Mouse (Mus musculus) mesoderm, embryonic 11.5 days (tissue): ENCODE measurements around the gene Trim7.
"Not testable (repeated sequence)": the region's sequence is repeated elsewhere in the genome, so short reads cannot be mapped to it uniquely, and the experiment has no call there.

ENCODE experiments used
- DNase-seq: peaks from one replicate; pipeline ENCODE4 v3.0.0-alpha.2; 2012; ENCODE audit warnings: low read depth, low spot score

The Trim7 gene

DNA sequence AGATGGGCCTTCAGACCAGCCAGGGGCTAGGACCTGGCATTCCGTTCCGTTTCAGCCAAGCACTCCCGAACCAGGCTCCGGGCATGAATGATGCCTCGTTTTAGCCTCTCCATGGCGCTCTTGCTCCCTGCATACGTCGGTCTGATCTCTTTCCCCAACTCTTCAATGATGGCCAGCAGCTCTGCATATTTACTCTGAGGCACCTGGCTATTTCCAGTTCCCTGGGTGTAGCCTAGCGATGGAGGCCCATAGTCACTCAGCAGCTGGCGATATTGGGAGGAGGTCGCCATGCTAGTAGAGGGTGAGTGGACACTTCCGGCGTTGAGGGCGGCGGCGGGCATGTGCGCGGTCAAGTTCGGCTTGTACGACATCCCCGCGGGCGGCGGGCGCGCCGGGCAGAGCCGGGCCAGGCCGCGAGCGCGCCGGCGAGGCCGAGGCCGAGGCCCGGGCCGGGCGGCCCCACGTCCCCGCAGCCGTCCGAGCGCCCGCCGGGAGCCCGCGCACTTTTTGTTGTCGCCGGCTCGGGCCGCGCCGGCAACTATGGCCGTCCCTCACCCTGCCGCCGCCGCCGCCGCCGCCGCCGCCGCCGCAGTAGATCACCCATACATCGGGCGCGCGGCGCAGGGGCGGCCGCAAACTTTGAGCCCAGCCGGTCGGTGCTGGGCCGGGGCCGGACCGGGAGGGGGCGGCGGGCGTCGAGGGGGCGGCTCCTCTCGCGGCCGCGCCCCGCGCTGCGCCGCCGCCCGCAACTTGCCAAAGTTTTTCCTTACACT, at the start of gene Trim7, which contains the start of gene Gm12184:
Gene Trim7, plus strand, starts transcription at position 162 of the 773 bp plus-strand sequence.
Gene Gm12184, minus strand, starts transcription at position 677 of the 773 bp plus-strand sequence.
- not testable (repeated sequence) for DNase-seq

DNA sequence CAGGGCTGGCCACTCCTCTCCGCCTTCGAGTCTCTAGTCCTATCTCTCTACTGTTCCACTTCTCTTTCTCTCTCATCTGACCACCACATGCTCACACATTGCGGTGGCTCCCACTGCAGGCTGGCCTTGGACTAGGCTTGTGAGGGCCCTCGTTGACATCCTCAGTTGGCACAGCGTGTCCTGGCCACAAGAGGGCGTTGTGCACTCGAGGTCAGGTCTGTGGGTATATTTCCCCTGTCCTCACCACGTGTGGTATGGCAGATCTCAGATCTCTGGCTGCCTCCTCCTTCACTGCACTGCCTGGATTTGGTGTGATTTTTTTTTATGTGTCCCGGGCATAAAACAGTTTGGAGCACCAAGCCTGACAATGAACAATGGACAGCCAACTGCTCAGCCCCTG, 49.3 kb upstream of the Trim7 start:
- no peak for DNase-seq

DNA sequence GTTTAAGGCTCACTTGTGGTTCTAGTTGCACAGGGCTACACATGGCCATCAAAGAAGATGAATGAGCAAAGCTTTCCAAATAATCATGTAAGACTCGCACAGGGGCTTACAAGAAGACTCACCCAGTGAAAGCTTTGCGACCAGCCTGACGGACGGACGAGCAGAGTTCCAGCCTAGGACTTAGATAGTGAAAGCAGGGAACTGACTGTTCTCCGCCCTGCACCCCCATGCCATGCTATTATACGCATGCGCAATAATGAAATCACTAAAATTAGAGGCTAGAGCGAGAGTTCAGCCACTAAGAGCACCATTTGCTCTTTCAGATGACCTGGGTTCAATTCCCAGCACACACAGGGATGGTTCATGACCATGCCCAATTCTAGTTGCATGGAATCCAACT, 48.6 kb upstream of the Trim7 start:
- DNase-seq = no peak

DNA sequence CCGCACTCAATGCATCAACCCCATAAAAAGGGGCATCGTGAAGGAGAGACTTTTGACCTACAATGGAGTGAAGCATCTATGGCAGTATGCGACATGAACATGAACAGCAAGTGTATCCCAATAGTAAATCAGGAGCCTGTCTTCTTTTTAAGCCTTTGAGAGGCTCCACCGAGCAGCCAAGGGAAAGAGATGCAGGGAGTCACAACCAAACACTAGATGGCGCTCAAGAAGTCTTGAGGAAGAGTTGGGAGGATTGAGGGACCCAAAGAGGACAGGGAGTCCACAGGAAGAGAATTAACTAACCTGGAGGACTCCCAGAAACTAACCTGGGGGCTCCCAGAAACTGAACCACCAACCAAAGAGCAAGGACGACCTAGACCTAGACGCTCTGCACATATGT, 46.5 kb upstream of the Trim7 start:
- no peak for DNase-seq

DNA sequence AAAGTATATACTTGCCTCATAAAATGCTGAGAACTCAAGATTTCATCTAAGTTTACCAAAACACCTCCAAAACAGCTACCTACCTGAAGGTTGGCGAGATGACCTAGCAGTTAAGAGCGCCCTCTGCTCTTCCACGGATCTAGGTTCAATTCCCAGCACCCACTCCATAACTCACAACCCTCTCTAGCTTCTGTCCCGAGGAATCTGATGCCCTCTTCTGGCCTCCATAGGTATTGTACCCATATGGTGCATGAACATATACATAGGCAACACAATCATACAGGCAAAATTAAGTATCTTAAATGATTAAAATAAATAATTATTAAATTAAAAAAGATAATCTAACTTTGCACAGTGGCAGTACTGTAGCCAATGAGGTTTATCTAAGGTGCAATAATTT, 43.7 kb upstream of the Trim7 start:
- no peak for DNase-seq

DNA sequence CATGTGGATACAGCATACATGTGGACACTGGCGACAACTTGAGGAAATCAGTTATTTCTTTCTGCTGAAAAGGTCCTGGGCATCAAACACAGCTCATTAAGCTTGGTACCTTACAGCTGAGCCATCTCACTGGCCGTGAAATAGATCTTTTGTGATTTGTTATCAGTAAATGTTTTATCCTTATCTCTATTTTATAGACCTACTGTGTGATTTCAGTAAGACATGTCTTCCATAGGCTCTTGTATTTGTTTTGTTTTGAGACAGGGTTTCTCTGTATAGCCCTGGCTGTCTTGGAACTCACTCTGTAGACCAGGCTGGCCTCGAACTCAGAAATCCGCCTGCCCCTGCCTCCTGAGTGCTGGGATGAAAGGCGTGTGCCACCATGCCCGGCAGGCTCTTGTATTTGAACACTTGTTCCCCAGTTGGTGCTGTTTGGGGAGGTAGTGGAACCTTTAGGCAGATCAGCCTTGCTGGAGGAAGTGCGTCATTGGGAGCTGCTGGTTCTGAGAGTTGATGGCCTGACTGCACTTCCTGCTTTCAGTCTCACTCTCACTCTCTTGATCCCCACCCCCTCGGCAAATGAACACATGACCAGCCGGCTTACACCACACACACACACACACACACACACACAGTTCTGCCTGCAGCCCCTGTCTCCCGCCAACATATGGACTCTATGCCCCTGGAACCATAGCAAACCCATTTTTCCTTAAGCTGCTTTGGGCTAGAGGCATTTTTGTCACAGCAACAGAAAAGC, 38.3 kb upstream of the Trim7 start:
- DNase-seq = no peak

DNA sequence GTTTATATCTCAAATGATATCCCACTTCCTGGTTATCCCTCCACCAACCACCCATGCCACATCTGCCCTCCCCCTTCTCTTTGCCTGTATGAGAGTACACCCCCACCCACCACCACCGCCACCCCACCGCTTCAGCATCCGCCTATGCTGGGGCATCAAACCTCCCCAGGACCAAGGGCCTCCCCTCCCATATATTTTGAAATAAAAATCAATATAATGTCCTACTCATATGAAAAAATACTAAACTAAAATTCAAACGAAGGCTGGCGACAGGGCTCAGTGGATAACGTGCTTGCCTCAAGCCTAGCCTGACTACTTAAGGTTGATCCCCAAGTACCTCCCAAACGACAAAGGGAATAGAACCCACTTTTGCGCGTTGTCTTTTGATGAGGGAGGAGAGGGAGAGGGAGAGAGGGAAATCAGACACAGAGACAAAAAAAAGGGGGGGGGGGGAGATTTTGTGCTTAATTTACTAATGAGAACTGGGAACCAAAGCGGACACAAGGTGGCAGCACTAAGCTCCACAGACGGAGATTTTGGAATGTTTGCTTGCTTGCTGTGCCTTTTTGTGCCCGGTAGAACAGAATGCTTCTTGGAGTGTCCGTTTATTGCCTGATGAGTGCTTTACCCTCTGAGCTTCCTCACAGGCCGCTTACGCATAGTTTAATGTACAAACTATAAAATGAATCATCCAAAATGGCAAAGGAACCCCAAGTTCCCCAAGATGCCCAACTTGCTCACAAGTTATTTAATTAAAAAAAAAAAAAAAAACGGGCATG, 37.4 kb upstream of the Trim7 start:
- DNase-seq = peak; percentile 82

DNA sequence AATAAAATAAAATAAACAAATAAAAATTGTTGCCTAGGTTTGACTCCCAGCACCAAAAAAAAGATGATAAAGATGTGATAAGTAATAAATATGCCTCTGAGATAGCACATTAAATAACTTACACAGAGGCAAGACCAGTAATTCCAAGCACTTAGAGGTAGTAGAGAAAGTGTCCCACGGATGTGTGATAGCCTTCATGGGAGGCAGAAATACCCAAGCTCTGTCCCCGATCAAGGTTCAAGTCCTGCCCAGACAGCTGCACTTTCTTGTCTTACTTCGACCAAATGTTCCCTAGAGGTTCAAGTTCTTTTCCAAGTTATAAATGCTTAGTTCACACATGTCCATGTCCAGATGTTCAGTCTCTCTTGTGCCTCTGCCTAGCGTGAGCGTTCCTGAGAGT, 36.7 kb upstream of the Trim7 start:
- DNase-seq = no peak

DNA sequence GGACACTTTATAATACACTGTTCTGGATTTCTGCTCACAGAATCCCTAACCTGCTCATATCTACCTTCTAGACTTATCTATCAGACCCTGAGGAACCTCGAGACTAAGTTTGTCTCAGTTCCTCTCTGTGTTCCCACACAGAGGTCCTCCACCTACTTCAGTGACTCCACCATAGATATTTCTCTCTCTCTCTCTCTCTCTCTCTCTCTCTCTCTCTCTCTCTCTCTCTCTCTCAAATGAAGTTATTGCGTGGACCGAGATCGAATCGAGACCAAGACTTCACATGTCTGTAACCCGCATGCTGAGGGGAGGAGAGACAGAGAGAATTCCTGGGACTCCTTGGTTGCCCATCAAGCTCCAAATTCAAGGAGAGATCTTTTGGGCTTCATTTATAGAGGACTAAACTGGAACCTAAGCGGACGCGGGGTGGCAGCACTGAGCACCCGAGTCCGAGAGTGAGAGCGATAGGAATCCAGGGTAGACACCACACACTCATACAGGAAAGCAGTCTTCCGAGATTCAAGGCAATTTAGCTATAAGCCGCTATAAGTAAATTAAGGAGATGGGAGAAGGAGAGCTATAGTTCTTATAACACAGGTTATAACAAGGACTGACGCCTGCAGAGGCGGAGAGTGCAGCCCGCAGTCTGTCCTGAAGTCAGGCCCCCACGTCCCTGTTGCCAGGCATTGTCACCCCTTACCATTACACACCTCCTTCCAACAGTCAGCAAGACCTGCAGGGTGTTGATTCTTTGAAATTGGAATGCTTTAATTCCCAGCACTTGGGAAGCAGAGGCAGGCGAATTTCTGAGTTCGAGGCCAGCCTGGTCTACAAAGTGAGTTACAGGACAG, 35.7 kb upstream of the Trim7 start:
- DNase-seq = peak; percentile 85

DNA sequence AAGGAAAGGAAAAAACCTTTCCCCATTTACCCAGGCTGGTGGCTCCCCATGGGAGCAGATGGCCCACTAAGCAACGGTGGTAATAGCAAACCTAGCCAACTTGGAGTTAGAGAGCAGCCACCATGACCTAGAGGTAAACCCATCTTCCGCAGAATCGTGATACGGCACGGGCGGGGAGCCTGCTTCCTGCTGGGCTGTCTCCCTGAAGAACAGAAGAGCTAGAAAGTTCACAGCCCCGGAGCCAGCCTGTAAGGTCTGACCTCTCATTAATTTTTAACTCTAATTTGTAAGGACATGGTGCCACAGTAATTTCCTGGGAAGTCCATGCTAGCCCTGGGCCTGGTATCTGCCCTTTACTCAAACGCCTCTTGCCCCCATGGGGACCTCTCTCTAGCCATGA, 35.0 kb upstream of the Trim7 start:
- DNase-seq = no peak

DNA sequence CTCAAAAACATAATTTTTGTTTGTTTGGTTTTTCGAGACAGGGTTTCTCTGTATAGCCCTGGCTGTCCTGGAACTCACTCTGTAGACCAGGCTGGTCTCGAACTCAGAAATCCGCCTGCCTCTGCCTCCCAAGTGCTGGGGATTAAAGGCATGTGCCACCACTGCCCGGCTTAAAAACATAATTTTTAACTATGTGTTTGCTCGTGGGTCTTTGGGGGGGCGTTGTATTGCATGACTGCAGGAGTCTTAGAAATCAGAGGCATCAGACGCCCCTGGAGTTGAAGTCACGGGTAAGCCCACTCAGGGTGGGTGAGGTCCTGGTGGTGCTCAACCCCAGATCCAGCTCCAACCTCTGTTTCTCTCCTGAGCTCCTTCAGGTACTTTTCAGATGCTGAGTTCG, 34.0 kb upstream of the Trim7 start:
- not testable (repeated sequence) for DNase-seq

DNA sequence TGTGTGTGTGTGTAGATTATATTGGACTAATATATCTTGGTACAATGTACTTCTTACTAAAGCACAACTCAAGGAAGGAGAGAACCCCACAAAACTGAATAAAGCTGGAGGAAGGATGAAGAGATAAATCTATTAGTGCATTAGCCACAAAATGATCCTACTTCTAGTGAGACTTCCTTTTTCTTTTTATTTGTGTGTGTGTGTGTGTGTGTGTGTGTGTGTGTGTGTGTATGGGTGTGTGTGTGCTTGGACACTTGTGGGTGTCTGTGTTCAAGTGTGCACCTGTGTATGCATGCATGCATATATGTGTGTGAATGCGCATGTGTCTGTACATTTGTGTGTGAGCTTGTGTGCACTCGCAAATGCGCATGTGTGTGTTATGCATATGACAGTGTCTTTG, 32.8 kb upstream of the Trim7 start:
- no peak for DNase-seq

DNA sequence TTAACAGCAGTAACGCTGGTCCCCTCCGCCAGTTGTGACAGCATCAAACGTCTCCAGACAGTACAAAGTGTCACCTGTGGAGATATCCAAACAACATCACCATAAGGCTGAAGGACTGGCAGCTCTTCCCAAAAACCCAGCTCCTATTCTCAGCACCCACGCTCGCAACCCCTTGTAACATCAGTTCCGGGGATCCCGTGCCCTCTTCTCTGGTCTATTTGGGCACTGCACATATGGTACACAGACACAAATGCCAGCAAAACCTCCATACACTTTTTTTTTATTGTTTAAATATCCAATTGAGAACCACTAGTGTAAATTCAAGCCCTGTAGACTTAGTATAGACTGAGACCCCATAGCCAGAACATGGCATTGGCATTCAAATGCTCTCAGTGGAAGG, 30.7 kb upstream of the Trim7 start:
- DNase-seq = no peak

DNA sequence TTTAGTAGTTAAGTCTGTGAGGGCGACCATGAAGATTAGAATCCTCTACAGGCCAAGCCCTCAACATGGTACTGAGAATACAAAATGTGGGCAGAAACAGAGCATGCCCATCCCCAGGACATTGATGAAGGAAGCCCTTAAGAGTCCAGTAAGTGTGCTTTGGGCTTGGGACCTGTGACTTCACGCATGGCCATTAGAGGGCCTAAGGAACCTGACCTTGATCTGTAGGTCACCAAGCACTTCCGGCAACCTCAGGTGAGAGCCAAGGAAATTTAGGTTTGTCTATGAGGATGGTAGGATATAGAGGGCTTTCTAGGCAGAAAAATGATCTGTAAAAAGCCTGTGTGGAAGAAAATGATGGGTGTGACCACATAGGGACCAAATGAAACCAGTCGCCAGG, 29.6 kb upstream of the Trim7 start:
- no peak for DNase-seq

DNA sequence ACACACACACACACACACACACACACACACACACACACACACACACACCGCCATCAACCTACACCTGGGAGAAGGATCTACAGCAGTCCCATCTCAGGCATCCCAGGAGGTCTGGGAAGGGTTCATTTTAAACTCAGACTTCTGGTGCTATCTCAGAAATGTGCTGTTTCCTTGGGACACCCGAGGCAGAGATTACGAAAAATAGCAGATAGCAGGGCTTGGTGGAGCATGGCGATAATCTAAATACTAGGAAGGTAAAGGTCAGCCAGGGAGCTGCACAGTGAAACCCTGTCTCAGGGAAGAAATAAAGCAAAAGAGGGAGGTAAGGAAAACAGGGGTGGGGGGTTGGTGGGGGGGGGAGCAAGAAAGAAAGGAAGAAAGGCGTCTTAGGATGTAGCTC, 28.7 kb upstream of the Trim7 start:
- DNase-seq = no peak

DNA sequence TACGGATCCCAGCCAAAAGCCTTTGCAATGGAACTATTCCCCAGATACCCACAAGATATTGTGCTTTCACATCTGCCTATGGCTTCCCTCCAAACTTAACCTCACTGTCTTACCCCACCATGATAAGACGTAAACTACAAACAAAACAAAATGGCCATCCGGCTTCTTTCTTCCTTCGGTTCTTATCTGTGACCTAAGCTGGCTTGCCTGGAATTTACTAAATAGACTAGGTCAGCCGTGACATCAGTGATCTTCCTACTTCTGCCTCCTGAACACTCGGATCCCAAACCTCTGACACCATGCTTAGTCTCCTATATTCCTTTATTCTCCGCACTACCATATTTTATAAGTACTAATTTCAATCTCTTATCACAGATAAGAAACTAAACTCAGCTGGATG, 27.6 kb upstream of the Trim7 start:
- no peak for DNase-seq

DNA sequence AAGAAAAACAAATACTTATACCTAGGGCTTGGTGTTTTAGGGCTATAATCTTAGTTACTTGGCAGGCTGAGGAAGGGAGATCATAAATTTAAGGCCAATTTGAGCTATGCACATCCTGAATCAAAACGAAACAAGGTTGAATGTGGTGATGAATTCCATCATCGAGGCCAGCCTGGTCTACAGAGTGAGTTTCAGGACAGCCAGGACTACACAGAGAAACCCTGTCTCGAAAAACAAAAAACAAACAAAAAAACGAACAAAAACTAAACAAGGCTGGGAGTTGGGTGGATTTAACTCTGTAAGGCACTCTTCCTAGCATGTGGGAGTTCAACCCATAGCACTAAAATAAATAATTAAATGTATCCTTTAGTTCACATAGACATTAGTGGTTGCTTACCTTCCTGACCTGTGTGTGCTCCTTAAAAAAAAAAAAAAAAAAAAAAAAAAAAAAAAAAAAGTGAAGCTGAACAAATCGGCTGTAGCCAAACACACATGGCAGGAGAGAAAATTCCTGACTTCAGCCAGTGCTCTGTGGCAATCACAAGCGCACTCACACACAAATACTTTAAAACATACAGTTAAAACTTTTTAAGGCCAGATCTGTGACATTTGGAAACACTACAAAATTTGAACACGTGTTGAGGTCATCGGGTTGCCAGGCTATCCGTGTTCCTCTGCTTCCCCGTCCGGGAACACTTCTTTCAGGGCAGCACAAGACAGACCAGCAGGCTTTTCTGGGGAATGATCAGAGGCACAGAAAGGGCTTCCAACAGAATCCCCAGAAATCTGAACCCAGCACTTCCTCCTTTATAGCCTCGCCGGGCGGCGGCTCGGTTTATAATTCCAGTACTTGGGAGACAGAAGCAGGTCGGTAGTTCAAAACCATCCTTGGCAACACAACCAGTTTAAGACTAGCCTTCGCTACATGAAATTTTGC, 26.7 kb upstream of the Trim7 start:
- no peak for DNase-seq

DNA sequence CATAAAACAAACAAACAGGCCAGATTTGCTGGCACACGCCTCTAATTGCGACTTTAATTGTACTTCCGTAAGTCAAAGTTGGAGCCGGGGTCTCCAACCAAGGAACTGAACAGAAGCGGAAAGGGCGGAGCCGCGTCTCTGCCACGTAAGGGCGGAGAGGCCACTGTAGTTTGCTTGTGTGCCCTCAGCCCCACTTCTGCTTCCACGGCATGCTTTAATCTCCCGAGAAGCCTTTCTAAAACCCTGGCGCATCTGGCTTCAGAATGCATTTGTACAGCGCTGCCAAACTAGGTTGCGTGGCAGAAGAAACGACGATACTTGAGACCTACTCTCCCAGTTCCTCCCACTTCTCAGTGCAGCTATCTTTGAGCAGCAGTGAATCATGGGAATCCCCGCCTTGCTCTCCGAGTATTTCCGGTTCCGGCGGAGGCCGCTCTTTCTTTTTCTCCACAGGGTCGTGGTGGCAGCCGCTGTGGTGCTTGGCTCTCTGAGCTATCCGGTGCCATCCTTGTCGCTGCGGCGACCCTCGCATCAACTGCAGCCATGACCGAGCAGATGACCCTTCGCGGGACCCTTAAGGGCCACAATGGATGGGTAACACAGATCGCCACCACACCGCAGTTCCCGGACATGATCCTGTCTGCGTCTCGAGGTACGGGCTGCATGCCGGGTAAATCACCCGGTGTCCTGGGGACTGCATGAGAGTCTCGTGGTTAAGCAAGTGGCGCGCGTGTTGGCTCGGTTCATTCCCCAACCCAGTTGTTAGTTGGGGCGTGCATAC, 25.8 kb upstream of the Trim7 start, which contains the start of gene Rack1:
Gene Rack1, plus strand, starts transcription at position 412 of the 781 bp plus-strand sequence.
- DNase-seq = peak; percentile 90
